Mouse (Mus musculus) 3134 (cell line): ENCODE results near the gene Tigd4.
A peak's percentile ranks its signal among the peaks of the same experiment; 100 is the strongest.

Source experiments
- DNase-seq: peaks from one replicate; pipeline ENCODE4 v3.0.0-alpha.2; 2011; ENCODE audit warnings: low spot score; ENCODE audit not compliant: insufficient read length; ENCODE audit errors: extremely low read depth

The Tigd4 gene

GRCm38 (mm10) chr3:84603212-84603611 is 9.8 kb downstream of the Tigd4 start:
- no peak for DNase-seq

GRCm38 (mm10) chr3:84610183-84610710 is 16.9 kb downstream of the Tigd4 start:
- no peak for DNase-seq

DNA sequence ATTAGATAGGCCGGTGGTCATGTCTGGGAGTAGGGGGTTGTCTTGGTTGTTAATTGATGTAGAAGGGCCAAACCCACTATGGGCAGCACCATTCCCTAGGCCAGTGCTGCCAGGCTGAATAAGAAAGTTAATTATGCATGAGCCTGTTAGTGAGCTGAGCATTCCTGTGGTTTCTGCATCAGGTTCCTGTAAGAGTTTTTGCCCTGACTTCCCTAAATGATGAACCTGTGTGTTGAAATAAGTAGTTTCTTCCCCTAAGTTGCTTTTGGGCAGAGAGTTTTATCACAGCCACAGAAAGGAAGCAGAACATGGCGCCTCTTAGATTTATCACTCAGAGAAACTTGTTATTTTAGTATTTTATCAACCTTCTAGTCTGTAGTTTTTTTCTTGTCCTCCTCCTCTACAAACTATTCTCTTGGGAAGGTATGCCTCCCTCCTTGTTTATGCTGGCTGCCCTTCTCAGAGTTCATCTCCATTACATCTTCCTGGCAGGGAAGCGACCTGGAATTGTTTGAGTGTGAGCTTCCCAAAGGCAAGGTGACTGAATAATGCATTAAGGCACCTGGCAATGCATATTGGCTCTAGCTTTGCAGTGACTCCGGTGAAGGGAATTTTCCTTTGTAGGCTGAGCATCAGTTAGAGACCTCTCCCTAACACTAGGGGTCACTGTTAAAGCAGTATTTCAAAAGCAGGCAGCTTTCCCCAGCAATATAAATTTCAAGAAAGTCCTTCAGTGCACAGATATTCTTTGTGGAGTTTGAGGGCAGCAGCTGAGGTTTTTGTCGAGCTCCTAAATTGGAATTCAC is 21.9 kb downstream of the Tigd4 start:
- no peak for DNase-seq

DNA sequence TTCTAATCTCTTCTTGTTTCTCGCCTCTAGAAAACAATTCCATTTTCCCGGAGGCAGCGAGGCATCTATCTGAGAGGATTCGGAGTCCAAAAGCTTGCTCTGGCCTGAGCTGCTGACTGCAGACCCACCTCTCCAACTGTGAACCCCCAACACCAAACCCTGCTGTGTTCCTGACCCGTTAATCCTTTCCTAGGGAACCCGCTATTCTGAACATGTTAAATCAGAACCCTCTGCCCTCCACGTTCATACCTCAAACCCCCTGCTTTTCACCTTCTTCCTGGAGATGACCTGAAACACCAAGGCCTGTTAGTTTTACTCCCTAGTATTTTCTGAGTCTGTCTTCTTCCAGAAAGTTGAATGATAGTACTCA is 22.5 kb downstream of the Tigd4 start:
- no peak for DNase-seq

- no peak for DNase-seq
These were observed 25.3 kb downstream of the Tigd4 start for GRCm38 (mm10) chr3:84618627-84619026.

DNA sequence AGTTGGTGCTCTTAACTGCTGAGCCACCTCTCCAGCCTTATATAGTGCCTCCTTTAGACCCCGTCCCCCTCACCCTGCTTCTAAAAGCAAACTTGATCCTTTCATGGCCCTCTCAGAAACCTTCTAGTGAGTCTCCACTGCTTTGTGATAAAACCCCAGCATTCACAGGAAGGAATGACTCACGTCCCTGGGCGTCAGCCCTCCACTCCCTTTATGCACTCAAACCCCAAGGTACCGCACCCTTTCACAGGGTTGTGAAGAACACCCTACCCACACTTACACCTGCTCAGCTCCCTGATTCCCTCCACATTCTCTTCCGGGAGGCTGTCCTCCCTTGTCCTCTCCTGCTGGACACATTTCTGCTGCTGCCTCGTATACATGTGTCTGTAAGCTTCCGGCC is 25.7 kb downstream of the Tigd4 start:
- no peak for DNase-seq

GRCm38 (mm10) chr3:84619725-84620124 is 26.4 kb downstream of the Tigd4 start:
- no peak for DNase-seq

- DNase-seq: no peak
These were observed 28.7 kb downstream of the Tigd4 start for GRCm38 (mm10) chr3:84622026-84622425.

DNA sequence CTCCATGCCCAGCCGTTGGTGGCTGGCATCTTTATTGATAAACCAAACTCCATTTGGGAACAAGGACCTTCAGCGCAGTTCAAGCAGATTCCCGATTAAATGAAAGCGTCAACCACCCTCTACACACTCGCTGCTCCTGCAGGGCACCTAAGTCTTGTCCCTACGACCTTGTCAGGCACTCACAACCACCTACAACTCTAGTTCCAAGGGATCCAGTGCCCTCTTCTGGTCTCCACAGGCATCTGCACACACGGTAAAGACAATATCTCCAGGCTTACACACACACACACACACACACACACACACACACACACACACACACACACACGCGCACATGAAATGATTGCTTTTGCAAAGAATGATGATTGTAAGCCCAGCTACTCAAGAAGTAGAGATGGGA is 38.2 kb downstream of the Tigd4 start:
- DNase-seq: no peak

- no peak for DNase-seq
These were observed 43.7 kb downstream of the Tigd4 start for GRCm38 (mm10) chr3:84637095-84637494.

DNA sequence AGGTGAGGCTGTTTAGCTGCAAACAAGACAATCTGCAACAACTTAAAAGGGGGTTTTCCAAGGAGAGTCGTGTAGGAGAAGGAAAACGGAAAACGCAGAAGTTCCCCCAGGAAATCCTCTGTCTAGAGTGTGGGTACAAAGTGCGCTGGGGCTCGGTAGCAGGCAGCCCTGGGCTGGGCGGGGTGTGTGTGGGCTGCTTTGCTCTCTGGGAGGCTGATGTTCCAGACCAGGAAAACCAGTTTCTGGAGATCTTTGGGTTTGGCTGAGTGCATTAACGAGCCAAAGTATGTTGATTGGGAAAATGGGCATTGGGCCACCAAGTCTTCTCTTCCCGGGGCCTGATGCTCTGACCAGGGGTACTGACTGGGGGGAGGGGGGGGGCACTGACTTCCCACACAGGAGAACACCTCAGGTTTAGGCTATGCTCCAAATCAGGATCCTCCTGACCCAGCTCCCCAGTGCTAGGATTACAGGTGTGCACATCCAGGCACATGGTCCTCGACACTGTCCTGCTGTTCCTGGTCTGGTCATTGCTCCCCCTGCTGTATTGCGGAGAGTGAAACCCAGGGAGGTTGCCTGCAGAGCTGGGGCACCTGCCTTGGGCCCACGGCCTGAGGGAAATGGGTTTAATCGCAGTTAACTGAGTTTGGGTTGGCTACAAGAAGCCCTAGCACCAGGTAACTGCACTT is 44.7 kb downstream of the Tigd4 start:
- DNase-seq: no peak

DNA sequence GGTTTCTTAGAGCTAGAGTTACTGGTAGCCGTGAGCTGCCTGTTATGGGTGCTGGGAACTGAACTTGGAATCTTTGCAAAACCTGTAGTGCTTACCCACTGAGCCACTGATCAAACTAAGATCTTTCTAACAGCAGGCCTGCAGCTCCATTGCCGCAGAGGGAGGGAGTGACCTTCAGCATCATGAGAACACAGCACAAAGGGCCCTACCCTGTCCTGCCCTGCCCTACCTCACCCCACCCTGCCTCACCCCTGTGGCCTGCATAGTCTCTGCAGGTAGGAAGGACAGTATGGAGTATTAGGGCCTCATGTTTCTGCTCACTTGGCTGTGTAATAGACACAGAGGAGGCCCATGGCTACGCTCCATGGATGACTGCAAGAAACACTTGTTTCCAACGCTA is 45.5 kb downstream of the Tigd4 start:
- no peak for DNase-seq

DNA sequence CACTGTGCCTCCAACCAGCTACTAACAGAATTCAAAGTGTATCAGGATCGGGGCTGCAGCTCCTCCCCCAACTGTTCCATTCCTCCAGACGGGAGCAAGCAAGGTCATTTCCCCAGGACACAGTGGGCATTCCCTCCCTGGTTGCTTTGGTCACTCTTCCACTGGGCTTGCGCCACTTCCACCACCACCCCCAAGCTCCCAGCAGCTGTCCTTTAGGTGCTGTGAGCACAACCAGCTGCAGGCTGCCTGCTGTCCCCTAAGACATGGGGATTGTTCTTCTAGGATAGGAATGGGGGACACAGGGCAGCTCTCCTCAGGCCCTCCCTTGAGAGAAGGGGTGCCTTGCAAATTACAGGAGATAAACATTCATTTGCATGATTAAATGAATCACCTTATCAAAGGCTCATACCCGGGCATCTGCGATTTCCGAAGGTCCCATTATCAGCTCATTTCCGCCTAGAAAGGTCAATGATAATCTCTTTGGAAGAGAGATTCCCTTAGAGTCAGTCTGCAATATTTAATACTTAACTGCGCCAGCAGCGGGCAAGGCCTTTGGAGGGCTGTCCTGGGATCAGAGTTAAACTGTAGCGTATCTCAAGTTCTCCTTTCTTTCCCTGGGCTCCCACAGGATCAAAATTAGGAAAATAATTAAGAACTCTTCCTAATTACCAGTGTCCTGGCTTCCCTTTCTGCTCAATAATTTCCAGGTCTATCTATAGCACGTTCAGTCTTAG is 46.6 kb downstream of the Tigd4 start:
- no peak for DNase-seq

DNA sequence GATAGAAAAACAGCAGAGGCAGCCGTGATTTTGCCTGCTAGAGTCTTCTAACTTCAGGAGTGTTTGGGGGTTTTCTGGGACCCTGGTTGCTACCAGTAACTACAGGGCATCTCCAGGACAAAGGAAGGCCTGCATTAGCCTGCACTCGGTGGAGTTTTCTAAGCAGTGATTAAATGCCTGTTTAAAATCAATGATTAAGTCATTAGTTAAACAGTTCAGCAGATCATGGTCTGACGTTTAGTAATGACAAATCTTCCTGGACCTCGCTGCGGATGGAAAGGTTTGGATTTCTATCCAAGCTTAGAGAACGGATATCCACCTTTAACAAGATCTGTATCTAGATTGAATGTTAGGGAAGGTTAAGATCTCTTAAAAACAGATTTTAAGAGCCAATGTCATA is 47.2 kb downstream of the Tigd4 start:
- no peak for DNase-seq

DNA sequence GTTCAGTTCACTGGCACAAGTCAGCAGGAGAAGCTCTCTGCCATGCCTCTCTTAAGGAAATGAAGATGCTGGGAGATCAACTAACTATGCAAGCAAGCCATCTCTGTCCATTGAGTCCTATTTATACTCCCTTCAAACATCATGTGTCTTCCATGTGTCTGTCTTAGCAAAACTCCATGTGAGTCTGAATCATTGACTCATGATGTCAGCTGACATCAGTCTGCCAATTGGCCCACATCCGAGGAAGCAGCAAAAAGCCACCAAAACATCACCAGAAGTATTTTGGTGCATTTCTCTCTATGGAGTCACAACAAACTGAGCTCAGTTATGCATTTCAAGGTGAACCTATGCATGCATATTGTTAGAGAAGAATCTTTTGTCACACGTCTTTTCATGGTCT is 48.0 kb downstream of the Tigd4 start:
- no peak for DNase-seq

DNA sequence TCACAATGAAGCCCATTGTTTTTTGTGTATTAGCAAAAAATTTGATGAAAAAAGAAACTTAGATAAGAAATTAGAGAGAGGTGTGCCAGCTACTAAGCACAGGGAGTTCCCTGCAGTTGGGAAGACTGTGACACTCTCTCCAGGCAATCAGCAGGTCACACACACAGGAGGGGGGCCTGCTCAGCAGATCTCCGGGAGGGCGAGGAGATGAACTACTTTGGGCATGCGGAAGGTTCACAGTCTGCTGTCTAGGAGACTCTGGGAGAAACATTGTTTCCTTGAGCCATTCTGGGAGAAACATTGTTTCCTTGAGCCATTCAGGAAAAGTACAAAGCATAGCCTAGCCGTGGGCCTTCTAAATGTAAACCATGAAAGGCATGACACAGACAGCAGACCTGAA is 49.6 kb downstream of the Tigd4 start:
- DNase-seq: no peak

DNA sequence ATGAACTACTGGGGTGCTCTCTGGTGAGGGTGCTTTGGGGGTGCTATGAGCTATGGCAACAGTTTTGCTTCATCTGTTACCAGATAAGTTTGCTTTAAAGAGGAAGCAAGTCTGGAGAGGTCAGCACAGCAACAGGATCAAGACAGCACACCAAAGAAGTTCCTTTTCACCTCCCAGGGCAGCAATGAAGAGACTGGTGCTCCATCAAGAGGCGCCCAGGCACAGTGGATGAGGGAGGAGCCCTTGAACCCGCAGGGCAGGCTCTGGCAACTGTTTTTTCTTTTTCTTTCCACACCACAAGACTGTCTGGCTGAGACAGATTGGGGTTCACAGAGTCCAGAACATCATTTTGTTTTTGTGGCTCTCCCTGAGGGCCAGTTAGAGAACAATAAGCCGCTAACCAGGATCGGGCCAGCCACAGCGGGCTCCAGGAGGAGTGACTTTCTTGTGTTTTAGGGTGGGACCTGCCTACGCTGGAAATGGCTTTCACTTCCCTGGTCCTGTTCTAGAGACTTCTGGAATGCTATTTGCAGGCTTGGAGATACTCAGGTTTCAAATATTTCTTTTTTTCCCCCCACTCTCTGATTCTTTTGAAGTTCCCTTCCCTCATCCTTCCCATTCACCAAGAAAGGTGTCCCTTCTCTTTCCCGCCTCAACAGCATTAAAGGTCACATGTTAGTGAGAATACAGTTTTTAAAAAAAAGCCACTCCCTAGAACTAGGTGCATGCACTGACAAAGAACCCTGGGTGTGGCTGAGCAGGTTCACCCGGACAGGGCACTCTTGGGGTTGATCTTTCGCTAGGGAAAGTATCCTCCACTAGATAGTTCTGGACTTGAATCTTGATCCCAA is 52.0 kb downstream of the Tigd4 start:
- no peak for DNase-seq

DNA sequence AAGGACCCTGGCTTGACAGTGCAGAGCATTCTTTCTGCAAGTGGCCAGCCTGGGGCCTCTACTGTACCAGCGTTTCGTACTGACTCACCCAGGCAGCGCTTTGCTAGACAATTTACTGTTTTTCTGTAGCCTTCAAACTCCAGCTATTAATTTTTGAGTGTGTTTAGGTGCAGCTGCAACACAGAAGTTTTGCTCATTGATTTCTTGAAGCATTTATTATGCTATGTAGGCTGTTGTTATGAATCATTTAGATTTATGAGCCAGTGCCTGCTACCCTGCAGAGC is 52.6 kb downstream of the Tigd4 start:
- no peak for DNase-seq

GRCm38 (mm10) chr3:84646331-84646845 is 53.0 kb downstream of the Tigd4 start:
- peak; percentile 38 for DNase-seq
